Mouse (Mus musculus): ENCODE measurements at regions not wholly inside any gene's neighbourhood (a gene's known extent, or its start where the extent isn't known, plus 50 kb on each side); places are given as distances from the start of the nearest gene placed in this dataset.

DNA sequence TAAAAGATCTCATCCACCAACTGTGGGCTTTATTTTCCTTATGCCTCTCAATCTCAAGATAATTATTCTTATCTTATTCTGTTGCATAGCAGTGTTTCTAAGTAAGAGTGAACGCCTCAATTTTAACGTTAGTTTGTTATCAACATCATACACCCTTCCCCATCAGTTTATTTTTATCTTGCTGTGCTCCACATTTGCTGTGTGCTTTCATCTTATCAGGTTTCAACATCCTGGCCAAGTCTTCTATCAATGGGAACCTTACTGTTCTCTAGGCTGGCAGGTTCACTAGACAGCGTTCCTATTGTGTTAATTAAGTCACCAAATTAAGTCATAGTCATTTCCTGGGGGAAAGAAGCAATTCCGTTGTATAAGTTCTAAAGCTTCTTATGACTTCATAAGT, 263.1 kb upstream of the Etaa1 start:
- Histone ChIP-seq H3K4me3 (ENCODE audit: low read length) (no peak overlapping the region), H3K36me3 (ENCODE audit: control insufficient read depth, insufficient read depth, low read length) (no peaks in the 10 kb centered on the region), H3K4me2 (ENCODE audit: low read depth, low read length) (no peak overlapping the region), H3K27ac (ENCODE audit: low read length) (no peak overlapping the region), H3K27me3 (replicated peaks; ENCODE audit: control insufficient read depth, insufficient read depth, low read length) (no peaks in the 10 kb centered on the region), H3K4me1 (ENCODE audit: control insufficient read depth, insufficient read depth, low read length) (no peaks in the 10 kb centered on the region), H3K9me3 (ENCODE audit: control insufficient read depth, low read length) (no peaks in the 10 kb centered on the region), H3K9ac (ENCODE audit: low read depth, low read length) (no peak overlapping the region)
- WGBS, result 67% methylated on average over 4 of the region's 4 CpGs
- ATAC-seq, result no peak

DNA sequence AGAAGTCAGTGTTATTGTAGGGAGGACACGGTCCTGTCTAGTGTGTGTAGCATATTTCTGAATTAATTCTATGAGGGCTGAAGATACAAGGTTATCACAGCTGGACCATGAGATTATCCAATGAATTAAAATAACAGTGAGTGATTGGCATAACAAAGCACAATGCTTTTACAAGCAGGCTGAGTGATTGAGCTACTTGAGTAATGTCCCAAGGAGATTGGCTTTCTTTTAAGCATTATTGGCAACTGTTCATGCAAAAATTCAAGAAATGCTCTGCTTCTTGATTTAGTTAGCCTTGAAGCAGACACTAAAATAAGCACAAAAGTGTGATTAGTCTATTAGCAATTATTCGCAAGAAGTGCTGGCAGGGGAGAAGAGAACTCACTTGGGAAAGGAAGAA, 219.4 kb upstream of the Etaa1 start:
- Histone ChIP-seq H3K27ac (ENCODE audit: low read length) (no peak overlapping the region), H3K4me1 (ENCODE audit: control insufficient read depth, insufficient read depth, low read length) (no peaks in the 10 kb centered on the region)
- WGBS, result 76% methylated on average over 2 of the region's 2 CpGs

DNA sequence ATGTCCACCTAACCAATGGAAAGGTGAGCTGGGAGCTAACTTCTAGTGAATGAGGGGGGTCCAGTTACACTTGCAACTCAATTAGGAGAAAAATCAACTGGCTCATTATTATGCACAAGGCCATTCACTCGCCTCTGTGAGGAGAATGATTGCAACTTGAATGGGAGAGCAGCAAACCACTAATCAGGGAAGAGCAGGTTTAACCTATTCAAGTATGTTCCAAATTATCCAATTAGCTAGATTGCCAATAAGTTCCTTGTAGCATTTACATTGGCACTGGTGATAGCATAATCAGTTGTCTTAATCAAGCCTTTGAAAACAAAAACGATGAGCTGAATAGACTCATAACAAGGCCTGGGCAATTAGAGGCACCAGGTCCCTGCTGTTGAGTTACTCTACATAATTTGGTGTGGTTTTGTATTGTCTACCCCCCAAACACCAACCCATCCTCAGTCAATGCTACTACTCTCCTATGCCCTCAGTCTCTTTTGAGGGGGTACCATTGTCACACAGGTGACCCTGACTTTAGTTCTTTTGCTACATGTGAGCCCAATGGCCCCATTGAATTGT, 217.6 kb upstream of the Etaa1 start:
- WGBS, result 81% methylated on average over 2 of the region's 2 CpGs
- Histone ChIP-seq H3K4me2 (ENCODE audit: low read depth, low read length) (no peak overlapping the region), H3K27ac (ENCODE audit: low read length) (no peak overlapping the region), H3K9ac (ENCODE audit: low read depth, low read length) (no peak overlapping the region), H3K36me3 (ENCODE audit: control insufficient read depth, insufficient read depth, low read length) (no peaks in the 10 kb centered on the region), H3K4me3 (ENCODE audit: low read length) (no peak overlapping the region), H3K9me3 (ENCODE audit: control insufficient read depth, low read length) (no peaks in the 10 kb centered on the region), H3K4me1 (ENCODE audit: control insufficient read depth, insufficient read depth, low read length) (no peaks in the 10 kb centered on the region), H3K27me3 (replicated peaks; ENCODE audit: control insufficient read depth, insufficient read depth, low read length) (no peaks in the 10 kb centered on the region)
- ATAC-seq, result no peak

More for the DNA sequence above, 219.4 kb upstream of the Etaa1 start:
- Histone ChIP-seq H3K4me3 (ENCODE audit: low read length) (no peak overlapping the region), H3K9me3 (ENCODE audit: control insufficient read depth, low read length) (no peaks in the 10 kb centered on the region), H3K4me2 (ENCODE audit: low read depth, low read length) (no peak overlapping the region), H3K27me3 (replicated peaks; ENCODE audit: control insufficient read depth, insufficient read depth, low read length) (no peaks in the 10 kb centered on the region), H3K9ac (ENCODE audit: low read depth, low read length) (no peak overlapping the region), H3K36me3 (ENCODE audit: control insufficient read depth, insufficient read depth, low read length) (no peaks in the 10 kb centered on the region)
- no peak for ATAC-seq

DNA sequence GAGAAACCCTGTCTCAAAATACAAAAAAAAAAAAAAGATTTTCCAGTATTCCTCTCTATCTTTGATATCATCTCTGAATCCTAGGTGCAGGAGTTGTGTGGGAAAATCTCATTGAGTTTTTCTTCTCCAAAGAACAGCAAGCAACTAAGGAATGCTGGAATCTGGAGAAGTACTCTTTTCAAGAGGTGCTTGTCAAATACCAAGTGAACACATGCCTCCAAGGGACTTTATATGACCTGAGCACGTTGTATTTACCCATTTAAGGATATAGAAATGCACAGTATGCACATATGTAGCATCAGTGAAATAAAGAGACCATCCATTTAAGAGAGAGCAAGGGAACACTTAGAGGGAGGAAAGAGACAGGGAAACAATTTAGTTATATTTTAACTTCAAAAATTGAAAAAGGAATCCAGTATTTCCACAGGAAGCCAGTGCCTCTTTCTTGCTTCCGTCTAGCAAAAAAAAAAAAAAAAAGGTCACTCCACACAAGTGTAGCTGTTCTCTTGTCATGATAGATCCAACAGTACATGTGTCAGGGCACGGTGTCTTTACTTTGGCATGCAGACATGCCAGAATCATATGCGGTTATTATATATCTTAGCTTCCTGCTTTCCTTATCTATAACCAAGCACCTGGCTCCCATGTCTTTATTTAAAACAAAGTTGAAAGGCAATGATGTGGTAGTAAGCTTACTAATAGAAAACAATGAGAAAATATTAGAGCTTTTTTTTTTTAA, 212.1 kb upstream of the Etaa1 start:
- Histone ChIP-seq H3K9me3 (ENCODE audit: control insufficient read depth, low read length) (no peaks in the 10 kb centered on the region), H3K4me2 (ENCODE audit: low read depth, low read length) (no peak overlapping the region), H3K36me3 (ENCODE audit: control insufficient read depth, insufficient read depth, low read length) (no peaks in the 10 kb centered on the region), H3K27me3 (replicated peaks; ENCODE audit: control insufficient read depth, insufficient read depth, low read length) (no peaks in the 10 kb centered on the region), H3K4me1 (ENCODE audit: control insufficient read depth, insufficient read depth, low read length) (no peaks in the 10 kb centered on the region), H3K27ac (ENCODE audit: low read length) (no peak overlapping the region), H3K4me3 (ENCODE audit: low read length) (no peak overlapping the region), H3K9ac (ENCODE audit: low read depth, low read length) (no peak overlapping the region)
- ATAC-seq, result no peak
- 71% methylated on average over 4 of the region's 4 CpGs for WGBS

DNA sequence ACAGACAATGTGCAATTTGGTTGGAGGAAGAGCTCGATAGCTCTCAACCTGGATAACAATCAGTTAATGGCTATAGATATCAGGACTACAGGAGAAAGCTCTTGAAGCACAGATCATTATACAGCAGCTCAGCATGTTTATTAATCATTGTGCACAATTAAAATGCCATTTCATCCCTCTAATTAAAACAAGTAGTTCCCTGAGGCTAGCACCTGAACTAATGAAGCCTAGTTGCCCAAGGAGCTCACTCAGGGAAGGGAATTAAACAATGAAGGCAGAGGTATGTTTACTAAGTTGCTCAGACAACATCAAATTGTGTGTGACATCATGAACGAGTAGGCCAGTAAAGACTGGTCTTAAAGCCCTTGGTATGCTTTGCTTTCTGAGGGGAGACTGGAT, 210.3 kb upstream of the Etaa1 start:
- Histone ChIP-seq H3K9ac (ENCODE audit: low read depth, low read length) (no peak overlapping the region), H3K27ac (ENCODE audit: low read length) (no peak overlapping the region), H3K9me3 (ENCODE audit: control insufficient read depth, low read length) (no peaks in the 10 kb centered on the region), H3K4me1 (ENCODE audit: control insufficient read depth, insufficient read depth, low read length) (no peaks in the 10 kb centered on the region), H3K36me3 (ENCODE audit: control insufficient read depth, insufficient read depth, low read length) (no peaks in the 10 kb centered on the region), H3K27me3 (replicated peaks; ENCODE audit: control insufficient read depth, insufficient read depth, low read length) (no peaks in the 10 kb centered on the region), H3K4me3 (ENCODE audit: low read length) (no peak overlapping the region), H3K4me2 (ENCODE audit: low read depth, low read length) (no peak overlapping the region)
- no peak for ATAC-seq
- WGBS, result 61% methylated on average over 2 of the region's 2 CpGs

DNA sequence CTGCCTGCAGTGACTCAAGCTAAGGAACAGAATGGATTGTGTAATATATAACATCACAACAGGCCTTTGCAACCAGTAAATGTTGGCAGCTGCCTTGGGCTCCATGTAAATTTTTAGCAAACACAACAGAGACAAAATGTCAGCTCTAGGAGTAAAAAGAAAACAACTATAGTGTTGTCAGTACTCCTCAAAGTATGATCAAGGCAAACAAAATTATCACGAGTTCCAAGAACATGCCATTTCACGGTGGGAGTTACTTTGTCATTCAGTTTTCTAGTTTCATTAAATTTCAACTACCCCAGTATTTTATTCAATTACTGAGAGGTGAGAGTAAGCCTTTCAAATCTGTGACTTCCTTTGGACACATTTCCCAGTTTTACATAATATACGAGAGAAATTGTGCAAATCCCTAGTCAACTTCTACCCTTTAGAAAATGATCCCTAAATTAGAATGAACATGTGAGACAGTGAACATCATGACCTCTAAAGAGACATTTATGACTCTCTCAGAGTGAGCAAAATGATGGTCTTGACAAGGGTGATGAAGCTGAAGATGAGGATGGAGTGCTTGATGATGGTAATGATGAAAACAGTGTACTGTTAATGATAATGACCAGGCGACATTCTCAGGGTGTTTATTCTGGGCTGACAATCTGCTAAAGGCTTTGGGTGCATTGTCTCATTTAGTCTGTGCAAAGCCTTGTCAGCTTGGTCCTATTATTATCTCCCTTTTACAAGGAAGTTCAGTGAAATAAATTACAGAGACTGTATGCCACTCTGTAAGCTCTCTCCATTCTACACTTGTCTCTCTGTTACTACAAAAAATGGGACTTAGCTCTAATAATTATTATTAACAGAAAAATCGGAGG, 209.7 kb upstream of the Etaa1 start:
- Histone ChIP-seq H3K27ac (ENCODE audit: low read length) (no peak overlapping the region), H3K36me3 (ENCODE audit: control insufficient read depth, insufficient read depth, low read length) (no peaks in the 10 kb centered on the region), H3K4me3 (ENCODE audit: low read length) (no peak overlapping the region), H3K9me3 (ENCODE audit: control insufficient read depth, low read length) (no peaks in the 10 kb centered on the region), H3K4me1 (ENCODE audit: control insufficient read depth, insufficient read depth, low read length) (no peaks in the 10 kb centered on the region), H3K9ac (ENCODE audit: low read depth, low read length) (no peak overlapping the region), H3K27me3 (replicated peaks; ENCODE audit: control insufficient read depth, insufficient read depth, low read length) (no peaks in the 10 kb centered on the region), H3K4me2 (ENCODE audit: low read depth, low read length) (no peak overlapping the region)
- WGBS, result 80% methylated on average over 5 of the region's 5 CpGs
- no peak for ATAC-seq

DNA sequence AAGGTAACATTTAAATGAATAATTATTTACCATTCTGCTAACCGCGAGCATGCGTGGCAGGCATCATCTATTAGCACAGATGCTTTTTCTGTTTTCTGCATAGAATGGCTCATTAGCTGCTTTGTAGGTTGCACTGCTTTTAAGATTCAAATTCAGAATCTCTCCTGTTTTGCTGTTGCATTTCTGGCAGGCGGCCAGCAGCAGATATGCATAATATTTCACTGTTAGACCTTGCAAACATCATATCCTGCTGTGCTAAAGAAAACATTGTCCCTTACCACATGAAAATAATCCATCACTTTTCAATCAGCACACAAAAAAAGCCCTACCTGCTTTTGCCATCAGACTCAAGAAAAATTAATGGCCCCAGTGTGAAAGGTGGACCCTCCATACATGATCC, 202.8 kb upstream of the Etaa1 start:
- H3K9me3 ChIP-seq (ENCODE audit: control insufficient read depth, low read length), result no peaks in the 10 kb centered on the region
- H3K27ac ChIP-seq (ENCODE audit: low read length), result no peak overlapping the region
- H3K4me2 ChIP-seq (ENCODE audit: low read depth, low read length), result no peak overlapping the region
- no peaks in the 10 kb centered on the region for H3K27me3 ChIP-seq (replicated peaks; ENCODE audit: control insufficient read depth, insufficient read depth, low read length)
- H3K4me1 ChIP-seq (ENCODE audit: control insufficient read depth, insufficient read depth, low read length), result no peaks in the 10 kb centered on the region; the same call in 1 of the 2 replicates
- 62% methylated on average over 4 of the region's 4 CpGs for WGBS
- H3K9ac ChIP-seq (ENCODE audit: low read depth, low read length), result no peak overlapping the region
- ATAC-seq, result no peak
- no peak overlapping the region for H3K4me3 ChIP-seq (ENCODE audit: low read length)
- no peaks in the 10 kb centered on the region for H3K36me3 ChIP-seq (ENCODE audit: control insufficient read depth, insufficient read depth, low read length)

DNA sequence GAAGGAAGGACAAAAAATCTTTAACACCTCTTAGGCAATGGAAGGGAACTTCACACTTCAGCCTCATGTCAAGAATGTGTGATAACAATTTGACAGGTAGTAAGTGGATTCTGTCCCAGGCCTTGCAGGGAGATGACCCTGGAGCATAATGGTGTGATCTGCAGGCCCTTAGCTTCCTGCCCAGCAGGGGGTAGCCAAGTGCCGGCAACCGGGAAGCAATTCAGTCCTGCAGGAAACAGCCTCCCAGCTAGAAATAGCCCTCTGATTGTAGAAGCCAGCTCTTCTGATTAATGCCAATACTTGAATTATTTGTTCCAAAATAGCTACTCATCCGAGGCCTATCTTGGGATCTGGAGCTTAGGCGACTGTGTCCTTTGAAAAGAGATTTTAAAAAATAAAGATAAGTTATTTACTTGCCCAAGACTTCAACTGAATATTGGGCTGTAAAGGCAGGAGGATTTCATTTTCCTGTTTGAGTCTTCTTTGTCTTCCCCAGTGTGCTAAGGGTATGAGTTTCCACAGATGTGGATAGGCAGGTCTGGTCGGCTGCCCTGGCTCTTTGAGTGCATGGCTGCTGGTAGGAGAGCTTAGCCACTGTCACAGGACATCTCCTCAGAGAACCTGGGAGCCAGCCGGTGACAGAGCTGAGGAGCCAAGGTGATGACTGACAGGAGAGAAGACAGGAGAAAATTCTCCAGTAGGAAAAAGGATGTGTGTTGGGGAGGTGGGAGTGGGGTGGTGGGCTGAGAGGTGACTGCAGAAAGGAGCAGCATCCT, 198.3 kb upstream of the Etaa1 start:
- Histone ChIP-seq H3K4me1 (ENCODE audit: control insufficient read depth, insufficient read depth, low read length) (no peaks in the 10 kb centered on the region; the same call in 1 of the 2 replicates), H3K27me3 (replicated peaks; ENCODE audit: control insufficient read depth, insufficient read depth, low read length) (no peaks in the 10 kb centered on the region), H3K9me3 (ENCODE audit: control insufficient read depth, low read length) (no peaks in the 10 kb centered on the region), H3K4me3 (ENCODE audit: low read length) (no peak overlapping the region), H3K9ac (ENCODE audit: low read depth, low read length) (no peak overlapping the region), H3K27ac (ENCODE audit: low read length) (no peak overlapping the region), H3K36me3 (ENCODE audit: control insufficient read depth, insufficient read depth, low read length) (no peaks in the 10 kb centered on the region), H3K4me2 (ENCODE audit: low read depth, low read length) (no peak overlapping the region)
- 15% methylated on average over 6 of the region's 6 CpGs for WGBS
- peak; percentile 77 for ATAC-seq

DNA sequence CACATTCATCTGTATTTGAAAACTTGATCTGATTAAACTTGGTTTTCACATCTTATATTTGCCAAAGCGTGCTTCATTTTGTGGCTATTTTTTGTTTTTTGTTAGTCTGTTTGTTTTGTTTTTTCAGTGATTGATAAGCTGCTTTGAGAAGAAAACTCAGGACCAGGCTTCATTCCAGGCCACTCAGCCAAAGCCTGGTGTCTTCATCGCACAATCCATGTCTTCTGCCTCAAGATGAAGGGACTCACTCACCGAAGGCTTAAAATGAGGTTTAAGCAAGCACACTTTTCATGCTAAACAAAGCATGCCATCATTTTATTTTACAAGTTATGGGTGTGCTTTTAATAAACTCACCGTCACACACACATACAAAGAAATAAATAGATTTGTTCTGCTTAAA, 197.7 kb upstream of the Etaa1 start:
- no peak overlapping the region for H3K9ac ChIP-seq (ENCODE audit: low read depth, low read length)
- H3K9me3 ChIP-seq (ENCODE audit: control insufficient read depth, low read length), result no peaks in the 10 kb centered on the region
- H3K36me3 ChIP-seq (ENCODE audit: control insufficient read depth, insufficient read depth, low read length), result no peaks in the 10 kb centered on the region
- no peak overlapping the region for H3K4me2 ChIP-seq (ENCODE audit: low read depth, low read length)
- no peaks in the 10 kb centered on the region; the same call in 1 of the 2 replicates for H3K4me1 ChIP-seq (ENCODE audit: control insufficient read depth, insufficient read depth, low read length)
- no peak overlapping the region for H3K4me3 ChIP-seq (ENCODE audit: low read length)
- no peak for ATAC-seq
- 66% methylated on average over 4 of the region's 4 CpGs for WGBS
- H3K27ac ChIP-seq (ENCODE audit: low read length), result no peak overlapping the region
- H3K27me3 ChIP-seq (replicated peaks; ENCODE audit: control insufficient read depth, insufficient read depth, low read length), result no peaks in the 10 kb centered on the region
